Mouse (Mus musculus): ENCODE data around the gene Dnase1l2.

GRCm38 (mm10) chr17:24394456-24394855 is 48.4 kb downstream of the Dnase1l2 start:
- TF ChIP-seq CTCF (IDR thresholded peaks at IDR 0.05; ENCODE audit: borderline replicate concordance, control insufficient read depth, extremely low read depth, insufficient read depth, low read length, poor library complexity): no peak
- no peak for TF ChIP-seq POLR2A (IDR thresholded peaks at IDR 0.05; ENCODE audit: control insufficient read depth, extremely low read depth, insufficient read depth, low read length, poor library complexity)
